Mouse (Mus musculus): Measurements from ENCODE around the gene Ffar3.

- TF ChIP-seq CTCF (conservative IDR thresholded peaks at IDR 0.05; ENCODE audit: insufficient read depth, insufficient read length, low read depth, low read length): no peak
- TF ChIP-seq POLR2A (IDR thresholded peaks at IDR 0.05; ENCODE audit: low read depth, low read length): no peak
Measured at GRCm38 (mm10) chr7:30820131-30820530, 35.8 kb downstream of the Ffar3 start.

Measured in kidney, adult 2 months (tissue).